Mouse (Mus musculus) lung, embryonic 16.5 days (tissue): ENCODE measurements around the gene Rpl36a-ps1. TPM values are rescaled to one million over a fixed set of nuclear protein-coding genes. Genes with fewer than 3 reads are reported as not detected.
"Not testable (repeated sequence)": the region's sequence is repeated elsewhere in the genome, so short reads cannot be mapped to it uniquely, and the experiment has no call there.

Experiments used
- ATAC-seq: fragments of 200-750 bp; cut with Nextera tagmentation; 2 replicates; pipeline ENCODE4 v1.8.0; 2017; ENCODE audit warnings: low read depth, mild to moderate bottlenecking, moderate library complexity
- H3K27ac ChIP-seq: fragments of 300-500 bp; sonication (generic); 2 replicates; pipeline ENCODE4 v1.5.1; 2014; ENCODE audit warnings: mild to moderate bottlenecking, control low read depth, low read length
- H3K27me3 ChIP-seq: fragments of 300-500 bp; sonication (generic); 2 replicates; pipeline ENCODE4 v1.6.1; 2014; ENCODE audit warnings: low read depth, low read length, mixed read lengths; ENCODE audit not compliant: control insufficient read depth, insufficient read depth
- H3K36me3 ChIP-seq: fragments of 300-500 bp; sonication (generic); 2 replicates; pipeline ENCODE4 v1.6.1; 2014; ENCODE audit warnings: low read length; ENCODE audit not compliant: control insufficient read depth, insufficient read depth
- H3K4me1 ChIP-seq: fragments of 300-500 bp; sonication (generic); replicated peaks from 2 replicates; pipeline ENCODE4 v1.6.1; 2014; ENCODE audit warnings: low read length, mixed read lengths; ENCODE audit not compliant: control insufficient read depth, insufficient read depth
- H3K4me2 ChIP-seq: fragments of 300-500 bp; sonication (generic); 2 replicates; pipeline ENCODE4 v1.6.1; 2014; ENCODE audit warnings: low read depth, low read length, control low read depth
- H3K4me3 ChIP-seq: fragments of 300-500 bp; sonication (generic); 2 replicates; pipeline ENCODE4 v1.5.1; 2014; ENCODE audit warnings: mild to moderate bottlenecking, low read length, control low read depth
- H3K9ac ChIP-seq: fragments of 300-500 bp; sonication (generic); 2 replicates; pipeline ENCODE4 v1.6.1; 2014; ENCODE audit warnings: low read length, control low read depth
- H3K9me3 ChIP-seq: fragments of 300-500 bp; sonication (generic); 2 replicates; pipeline ENCODE4 v1.6.1; 2016; ENCODE audit warnings: low read length; ENCODE audit not compliant: control insufficient read depth
- WGBS: fragments of 180-500 bp; shearing (Covaris S2); extraction: QIAGEN DNeasy Blood & Tissue Kit; methylation state at CpG from one replicate; pipeline ENCODE4 v1.1.7; 2014; 5-methylcytosine and 5-hydroxymethylcytosine counted together
- polyA plus RNA-seq: library from polyadenylated mRNA; unstranded; fragments of >200 nt; fragmentation: Nextera tagmentation; extraction: Ambion mirVana; gene quantifications from 2 replicates; pipeline ENCODE4 v1.2.1, GENCODE M21; 2015

Rpl36a-ps1 gene
- 1.7 and 5.7 TPM in 2 replicates for polyA plus RNA-seq

- Histone ChIP-seq H3K4me3 (no peak within 1 kb of the TSS), H3K9ac (no peak within 1 kb of the TSS), H3K9me3 (no peaks in the 10 kb centered on the region), H3K27ac (no peak within 1 kb of the TSS), H3K4me1 (no peaks in the 10 kb centered on the region), H3K4me2 (no peak within 1 kb of the TSS), H3K36me3 (no peaks in the 10 kb centered on the region), H3K27me3 (no peaks in the 10 kb centered on the region)
- 91% methylated on average over 7 of the region's 7 CpGs for WGBS
- ATAC-seq: no peak
Observed at GRCm38 (mm10) chr14:98994218-98994617, at the start of gene Rpl36a-ps1. Rpl36a-ps1 (minus strand) TSS chr14:98994318.

GRCm38 (mm10) chr14:99043499-99043898 is 49.4 kb upstream of the Rpl36a-ps1 start:
- Histone ChIP-seq H3K4me2 (peak overlapping the region; percentile 74; the same call in 1 of the 2 replicates), H3K27ac (no peak overlapping the region), H3K9me3 (no peaks in the 10 kb centered on the region), H3K27me3 (no peaks in the 10 kb centered on the region), H3K4me1 (peaks cover 17% of the 10 kb centered on the region), H3K36me3 (0 out of 2 replicates have a peak, but pooled peaks cover 1% of the 10 kb centered on the region), H3K9ac (no peak overlapping the region), H3K4me3 (peak overlapping the region; percentile 7; the same call in 1 of the 2 replicates)
- 56% methylated on average over 1 of the region's 1 CpGs for WGBS
- ATAC-seq: no peak

GRCm38 (mm10) chr14:99041416-99041815 is 47.3 kb upstream of the Rpl36a-ps1 start:
- ATAC-seq: no peak
- H3K4me2 ChIP-seq: no peak overlapping the region
- H3K36me3 ChIP-seq: peaks cover 5% of the 10 kb centered on the region; the same call in 1 of the 2 replicates
- no peak overlapping the region for H3K4me3 ChIP-seq
- H3K9me3 ChIP-seq: no peaks in the 10 kb centered on the region
- no peak overlapping the region for H3K27ac ChIP-seq
- peaks cover 14% of the 10 kb centered on the region for H3K4me1 ChIP-seq
- WGBS: 55% methylated on average over 4 of the region's 4 CpGs
- no peaks in the 10 kb centered on the region for H3K27me3 ChIP-seq
- H3K9ac ChIP-seq: no peak overlapping the region

- not testable (repeated sequence) for H3K36me3 ChIP-seq, H3K9me3 ChIP-seq, H3K9ac ChIP-seq, H3K27me3 ChIP-seq, ATAC-seq, H3K27ac ChIP-seq, H3K4me3 ChIP-seq, H3K4me2 ChIP-seq
- 84% methylated on average over 5 of the region's 5 CpGs for whole genome bisulfite sequencing
- peaks cover 10% of the 10 kb centered on the region for H3K4me1 ChIP-seq
Observed at GRCm38 (mm10) chr14:99039308-99039707, 45.2 kb upstream of the Rpl36a-ps1 start.

- Histone ChIP-seq H3K36me3 (peaks cover 8% of the 10 kb centered on the region; the same call in 1 of the 2 replicates), H3K9ac (no peak overlapping the region), H3K4me1 (peaks cover 2% of the 10 kb centered on the region; the same call in 1 of the 2 replicates), H3K4me3 (no peak overlapping the region), H3K9me3 (no peaks in the 10 kb centered on the region), H3K27me3 (no peaks in the 10 kb centered on the region), H3K27ac (no peak overlapping the region), H3K4me2 (no peak overlapping the region)
- WGBS: 77% methylated on average over 2 of the region's 2 CpGs
- ATAC-seq: peak; percentile 26; the same call in 1 of the 2 replicates
Observed at GRCm38 (mm10) chr14:99037703-99038102, 43.6 kb upstream of the Rpl36a-ps1 start.

GRCm38 (mm10) chr14:99036039-99036438 is 41.9 kb upstream of the Rpl36a-ps1 start:
- H3K36me3 ChIP-seq: peaks cover 12% of the 10 kb centered on the region; the same call in 1 of the 2 replicates

GRCm38 (mm10) chr14:99034851-99035250 is 40.7 kb upstream of the Rpl36a-ps1 start:
- H3K4me1 ChIP-seq, H3K4me2 ChIP-seq, H3K9ac ChIP-seq, H3K9me3 ChIP-seq, ATAC-seq, H3K27me3 ChIP-seq, H3K4me3 ChIP-seq, H3K27ac ChIP-seq: not testable (repeated sequence)
- H3K36me3 ChIP-seq: peaks cover 12% of the 10 kb centered on the region; the same call in 1 of the 2 replicates
- WGBS: 89% methylated on average over 8 of the region's 8 CpGs

More at GRCm38 (mm10) chr14:99036039-99036438, 41.9 kb upstream of the Rpl36a-ps1 start:
- Histone ChIP-seq H3K4me3 (no peak overlapping the region), H3K9ac (no peak overlapping the region), H3K9me3 (no peaks in the 10 kb centered on the region), H3K27ac (no peak overlapping the region), H3K4me1 (no peaks in the 10 kb centered on the region; the same call in 1 of the 2 replicates), H3K27me3 (no peaks in the 10 kb centered on the region), H3K4me2 (no peak overlapping the region)
- 47% methylated on average over 4 of the region's 4 CpGs for WGBS
- ATAC-seq: 0 out of 2 replicates have a peak, but pooled peaks have one; percentile 17

GRCm38 (mm10) chr14:99032596-99032995 is 38.5 kb upstream of the Rpl36a-ps1 start:
- H3K36me3 ChIP-seq: peaks cover 10% of the 10 kb centered on the region; the same call in 1 of the 2 replicates
- H3K27ac ChIP-seq: no peak overlapping the region
- no peak overlapping the region for H3K9ac ChIP-seq
- no peak overlapping the region for H3K4me2 ChIP-seq
- H3K27me3 ChIP-seq: no peaks in the 10 kb centered on the region
- no peaks in the 10 kb centered on the region for H3K9me3 ChIP-seq
- no peak for ATAC-seq
- 69% methylated on average over 5 of the region's 5 CpGs for whole genome bisulfite sequencing
- H3K4me1 ChIP-seq: no peaks in the 10 kb centered on the region
- no peak overlapping the region for H3K4me3 ChIP-seq

- Histone ChIP-seq H3K4me2 (no peak overlapping the region), H3K9ac (no peak overlapping the region), H3K36me3 (peaks cover 7% of the 10 kb centered on the region; the same call in 1 of the 2 replicates), H3K4me1 (no peaks in the 10 kb centered on the region), H3K4me3 (no peak overlapping the region), H3K9me3 (no peaks in the 10 kb centered on the region), H3K27ac (no peak overlapping the region), H3K27me3 (no peaks in the 10 kb centered on the region)
- no peak for ATAC-seq
- 83% methylated on average over 5 of the region's 5 CpGs for WGBS
Observed at GRCm38 (mm10) chr14:99031337-99031873, 37.3 kb upstream of the Rpl36a-ps1 start.
